ENCODE assay signal across 7 mouse cellular contexts in the genomic region with DNA sequence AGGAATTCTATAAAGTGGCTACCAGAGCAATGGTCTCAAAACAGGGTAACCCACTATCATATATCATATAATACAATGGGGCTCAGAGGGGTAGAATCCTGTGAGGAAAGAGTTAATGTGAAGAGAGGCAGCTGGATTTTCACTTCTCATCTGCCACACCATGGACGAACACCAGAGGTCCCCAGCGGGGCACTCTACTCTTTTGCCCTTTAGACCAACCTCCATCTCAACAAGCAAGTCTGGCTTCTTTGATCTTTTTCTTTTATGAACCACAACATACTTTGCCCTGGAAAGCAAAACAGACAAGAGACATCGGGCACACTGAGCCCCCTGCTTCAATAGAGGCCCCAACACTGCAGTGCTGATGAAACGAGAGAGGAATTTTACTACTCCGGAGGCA.
DNase-seq lines count a peak whose midpoint lies in the region; ATAC-seq and TF ChIP-seq lines count a peak whose summit lies in the region.

No protein-coding gene starts in this region.

- H3K27me3 ChIP-seq in heart, embryonic 13.5 days (replicated peaks): no peaks in the 10 kb centered on the region
- H3K27me3 ChIP-seq in limb, embryonic 12.5 days: no peaks in the 10 kb centered on the region
- H3K27me3 ChIP-seq in thymus, adult 2 months (ENCODE audit: control insufficient read depth, insufficient read depth, low read length): no peaks in the 10 kb centered on the region

- TF ChIP-seq POLR2A in thymus, adult 2 months (IDR thresholded peaks at IDR 0.05; ENCODE audit: control insufficient read depth, extremely low read depth, insufficient read depth, low read length, poor library complexity): no peak

- WGBS in heart, embryonic 13.5 days: 16% methylated on average over 5 of the region's 5 CpGs
- WGBS in limb, embryonic 12.5 days: 12% methylated on average over 5 of the region's 5 CpGs
- 6% methylated on average over 5 of the region's 5 CpGs for WGBS in thymus, adult 2 months

- H3K9ac ChIP-seq in heart, embryonic 13.5 days: no peak overlapping the region
- no peak overlapping the region for H3K9ac ChIP-seq in limb, embryonic 12.5 days (replicated peaks)

- no peak for TF ChIP-seq CTCF in thymus, adult 2 months (IDR thresholded peaks at IDR 0.05; ENCODE audit: borderline replicate concordance, control insufficient read depth, extremely low read depth, insufficient read depth, low read length, poor library complexity)

- peak; percentile 4 for DNase-seq in ovary, postnatal 14 days (ENCODE audit: low spot score)
- DNase-seq in ovary, postnatal 10 days (ENCODE audit: low spot score): no peak
- peak; percentile 23 for DNase-seq in adrenal gland, adult 2 months
- peak; percentile 63 for DNase-seq in thymus, adult 2 months
- no peak for DNase-seq in gastrocnemius, postnatal 4 days (ENCODE audit: low spot score in 2 of 2)

- no peaks in the 10 kb centered on the region for H3K4me1 ChIP-seq in heart, embryonic 13.5 days
- no peaks in the 10 kb centered on the region for H3K4me1 ChIP-seq in limb, embryonic 12.5 days (replicated peaks)
- H3K4me1 ChIP-seq in thymus, adult 2 months (replicated peaks; ENCODE audit: control insufficient read depth, insufficient read depth, low read length): peaks cover 4% of the 10 kb centered on the region

- H3K27ac ChIP-seq in heart, embryonic 13.5 days (replicated peaks): peak overlapping the region; percentile 28
- 0 out of 2 replicates have a peak overlapping the region, but pooled peaks have one; percentile 50 for H3K27ac ChIP-seq in limb, embryonic 12.5 days
- H3K27ac ChIP-seq in thymus, adult 2 months (ENCODE audit: control insufficient read depth, insufficient read depth, low read length): no peak overlapping the region

- H3K9me3 ChIP-seq in heart, embryonic 13.5 days: no peaks in the 10 kb centered on the region
- no peaks in the 10 kb centered on the region for H3K9me3 ChIP-seq in limb, embryonic 12.5 days

- no peak for ATAC-seq in heart, embryonic 13.5 days (ENCODE audit: extremely low read depth, insufficient number of reproducible peaks, low FRiP score, low TSS enrichment)
- no peak for ATAC-seq in limb, embryonic 12.5 days (ENCODE audit: insufficient number of reproducible peaks, insufficient read depth, low FRiP score, low TSS enrichment, low read depth)

- H3K4me3 ChIP-seq in heart, embryonic 13.5 days: no peak overlapping the region
- no peak overlapping the region for H3K4me3 ChIP-seq in limb, embryonic 12.5 days (replicated peaks)
- no peak overlapping the region for H3K4me3 ChIP-seq in thymus, adult 2 months (ENCODE audit: control insufficient read depth, insufficient read depth, low read length)

- H3K4me2 ChIP-seq in heart, embryonic 13.5 days: peak overlapping the region; percentile 41
- peak overlapping the region; percentile 27; the same call in 1 of the 2 replicates for H3K4me2 ChIP-seq in limb, embryonic 12.5 days

- no peaks in the 10 kb centered on the region for H3K36me3 ChIP-seq in heart, embryonic 13.5 days
- no peaks in the 10 kb centered on the region for H3K36me3 ChIP-seq in limb, embryonic 12.5 days
- no peaks in the 10 kb centered on the region for H3K36me3 ChIP-seq in thymus, adult 2 months (ENCODE audit: control insufficient read depth, insufficient read depth, low read length)

Comparison
In these comparisons a context has a peak if more than half of its experiments do, and no peak if none do; other contexts are left out.
1. DNase-seq: peak in ovary, postnatal 14 days (single experiment), adrenal gland, adult 2 months (single experiment) and thymus, adult 2 months (single experiment); none in ovary, postnatal 10 days (single experiment) and gastrocnemius, postnatal 4 days (0 of 2).